Mouse (Mus musculus) G1E (cell line): ENCODE results near the gene Tnfrsf8.

Experiments
- CTCF ChIP-seq: IDR thresholded peaks from 2 replicates; pipeline ENCODE4 v1.5.1; 2012; ENCODE audit warnings: low read depth, low read length, inconsistent platforms, mixed read lengths
- GATA1 ChIP-seq: IDR thresholded peaks from 2 replicates; pipeline ENCODE4 v1.6.1; 2012; ENCODE audit warnings: borderline replicate concordance, low read length, inconsistent platforms, mixed read lengths
- POLR2AphosphoS5 ChIP-seq: IDR thresholded peaks from 2 replicates; pipeline ENCODE4 v1.6.1; 2012; ENCODE audit warnings: low read depth, low read length, inconsistent platforms; ENCODE audit not compliant: insufficient replicate concordance
- TAL1 ChIP-seq: conservative IDR thresholded peaks from 2 replicates; pipeline ENCODE4 v1.6.1; 2012; ENCODE audit warnings: low read depth, low read length, inconsistent platforms, mixed read lengths

- no peak for TF ChIP-seq TAL1
- no peak for TF ChIP-seq CTCF
- TF ChIP-seq GATA1: no peak
- TF ChIP-seq POLR2AphosphoS5: no peak
These were observed 30.3 kb downstream of the Tnfrsf8 start for GRCm38 (mm10) chr4:145284675-145285074.
